Mouse (Mus musculus) ES-E14 (cell line): ENCODE measurements at regions not wholly inside any gene's neighbourhood (a gene's known extent, or its start where the extent isn't known, plus 50 kb on each side); places are given as distances from the start of the nearest gene placed in this dataset.

Experiments
- MAFK ChIP-seq: IDR thresholded peaks from 2 replicates; pipeline ENCODE4 v1.6.1; 2014; ENCODE audit warnings: mild to moderate bottlenecking, low read depth, low read length, inconsistent platforms; ENCODE audit not compliant: insufficient read depth
- ZC3H11A ChIP-seq: IDR thresholded peaks from 2 replicates; pipeline ENCODE4 v1.6.1; 2012; ENCODE audit warnings: low read depth, mild to moderate bottlenecking, inconsistent platforms, low read length, borderline replicate concordance
- ZNF384 ChIP-seq: IDR thresholded peaks from 2 replicates; pipeline ENCODE4 v1.6.1; 2012; ENCODE audit warnings: low read depth, low read length, inconsistent platforms

DNA sequence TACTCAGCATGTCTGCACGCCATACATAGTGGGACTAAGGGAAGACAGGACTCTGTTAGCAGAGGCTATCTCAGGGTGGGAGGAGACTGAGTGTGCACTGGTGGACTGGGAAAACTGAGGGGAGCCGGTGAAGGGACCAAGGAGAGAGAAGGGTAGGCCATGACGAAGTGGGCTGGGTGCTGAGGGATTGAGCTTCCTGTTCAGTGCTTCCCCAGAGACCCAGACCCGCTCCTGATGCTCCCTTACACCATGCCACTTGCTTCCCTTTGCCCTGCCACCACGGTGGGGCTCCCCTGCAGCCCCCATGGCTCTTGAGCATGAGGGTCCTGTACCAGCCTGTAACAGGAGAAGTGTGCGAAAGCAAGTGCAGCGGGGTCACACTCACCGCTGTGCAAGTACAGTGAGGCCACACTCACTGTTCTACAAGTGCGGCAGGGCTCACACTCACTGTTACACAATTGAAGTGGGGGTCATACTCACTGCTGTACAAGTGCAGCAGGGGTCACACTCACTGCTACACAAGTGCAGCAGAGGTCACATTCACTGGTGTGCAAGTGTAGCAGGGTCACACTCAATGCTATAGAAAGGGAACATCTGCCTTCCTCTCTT lies 53.1 kb upstream of the Slco4a1 start:
- TF ChIP-seq MAFK (no peak), ZNF384 (no peak), ZC3H11A (no peak)
